Mouse (Mus musculus): Measurements from ENCODE around the gene Cct8l1. TPM values are rescaled to one million over a fixed set of nuclear protein-coding genes. Genes with fewer than 3 reads are reported as not detected.

The Cct8l1 gene
- polyA plus RNA-seq, 1 experiment from 2014 or later = not detected

DNA sequence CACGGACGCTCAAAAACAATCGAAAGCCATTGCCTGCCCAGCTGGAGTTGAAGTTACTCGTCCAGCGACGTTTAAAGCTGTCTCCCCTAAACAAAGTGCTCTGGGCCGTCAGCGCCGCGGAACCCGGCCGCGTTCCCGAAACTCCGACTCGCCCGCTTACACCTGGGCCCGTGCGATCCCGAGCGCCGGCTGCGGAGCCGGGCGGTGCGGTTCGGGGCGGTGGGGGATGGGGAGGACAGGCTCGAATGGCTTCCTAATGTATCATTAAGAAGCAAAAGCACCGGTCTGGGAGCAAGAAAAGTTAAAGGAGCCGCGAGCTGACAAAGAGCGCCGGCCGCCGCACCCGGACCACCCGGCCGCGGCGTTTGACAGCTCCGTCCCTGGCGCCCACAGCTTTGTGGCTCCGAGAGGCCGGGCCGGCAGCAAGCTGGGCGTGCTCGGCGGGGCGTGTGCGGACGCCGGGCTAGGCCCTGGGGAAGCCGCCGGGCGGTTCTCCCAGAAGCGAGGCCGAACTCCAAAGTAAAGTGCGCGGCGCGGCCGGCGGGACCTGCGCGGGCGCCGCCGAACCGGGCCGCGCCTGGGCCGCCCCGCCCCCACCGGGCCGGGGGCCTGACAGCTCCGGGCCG is 18.0 kb upstream of the Cct8l1 start:
- DNase-seq (ENCODE audit: low spot score) (peak; percentile 61), ATAC-seq (replicated peaks; ENCODE audit: low FRiP score, low read depth) (0 out of 2 replicates have a peak, but pooled peaks have one; percentile 3)
- TF ChIP-seq CTCF (IDR thresholded peaks at IDR 0.05; ENCODE audit: low read depth) = no peak
- peak overlapping the region; percentile 97 for H3K9ac ChIP-seq (ENCODE audit: low read depth, low read length)
- H3K27me3 ChIP-seq (ENCODE audit: insufficient read depth, low read length) = no peaks in the 10 kb centered on the region
- no peaks in the 10 kb centered on the region for H3K36me3 ChIP-seq (ENCODE audit: insufficient read depth, low read length)
- H3K4me3 ChIP-seq (replicated peaks; ENCODE audit: low read depth, low read length) = peak overlapping the region; percentile 100
- WGBS = 0% methylated on average over 64 of the region's 78 CpGs
- no peaks in the 10 kb centered on the region for H3K9me3 ChIP-seq (replicated peaks; ENCODE audit: low read length)
- peak overlapping the region; percentile 76 for H3K4me2 ChIP-seq (ENCODE audit: low read length)
- peak overlapping the region; percentile 100 for H3K27ac ChIP-seq
- H3K4me1 ChIP-seq (replicated peaks; ENCODE audit: insufficient read depth, low read length) = no peaks in the 10 kb centered on the region; the same call in 1 of the 2 replicates

DNA sequence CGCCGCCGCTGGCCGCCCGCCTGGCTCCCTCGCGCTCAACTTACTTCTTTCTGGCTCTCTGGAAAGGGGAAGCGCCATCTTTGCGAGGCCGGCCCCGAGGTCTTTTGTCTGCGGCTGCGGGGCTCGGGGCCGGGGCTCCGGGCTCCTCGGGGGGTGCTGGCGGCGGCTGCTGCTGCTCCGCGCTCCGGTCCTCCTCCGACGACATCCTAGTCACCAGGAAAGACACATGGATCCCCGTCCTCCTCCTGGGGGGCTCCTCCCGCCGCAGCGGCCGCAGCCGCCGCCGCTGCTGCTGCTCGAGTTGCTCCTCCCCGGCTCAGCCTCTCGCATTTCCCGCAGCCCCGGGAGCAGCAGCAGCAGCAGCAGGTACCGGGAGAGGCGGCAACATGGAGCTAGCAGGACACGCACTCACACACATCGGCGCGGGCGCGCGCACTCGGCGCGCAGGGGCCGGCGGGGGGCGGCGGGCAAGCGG is 17.5 kb upstream of the Cct8l1 start, which contains the start of gene Kmt2c:
TSS of gene Kmt2c (minus strand) at position 438 of the 475 bp plus-strand sequence.
- ATAC-seq (replicated peaks; ENCODE audit: low FRiP score, low read depth) = no peak

DNA sequence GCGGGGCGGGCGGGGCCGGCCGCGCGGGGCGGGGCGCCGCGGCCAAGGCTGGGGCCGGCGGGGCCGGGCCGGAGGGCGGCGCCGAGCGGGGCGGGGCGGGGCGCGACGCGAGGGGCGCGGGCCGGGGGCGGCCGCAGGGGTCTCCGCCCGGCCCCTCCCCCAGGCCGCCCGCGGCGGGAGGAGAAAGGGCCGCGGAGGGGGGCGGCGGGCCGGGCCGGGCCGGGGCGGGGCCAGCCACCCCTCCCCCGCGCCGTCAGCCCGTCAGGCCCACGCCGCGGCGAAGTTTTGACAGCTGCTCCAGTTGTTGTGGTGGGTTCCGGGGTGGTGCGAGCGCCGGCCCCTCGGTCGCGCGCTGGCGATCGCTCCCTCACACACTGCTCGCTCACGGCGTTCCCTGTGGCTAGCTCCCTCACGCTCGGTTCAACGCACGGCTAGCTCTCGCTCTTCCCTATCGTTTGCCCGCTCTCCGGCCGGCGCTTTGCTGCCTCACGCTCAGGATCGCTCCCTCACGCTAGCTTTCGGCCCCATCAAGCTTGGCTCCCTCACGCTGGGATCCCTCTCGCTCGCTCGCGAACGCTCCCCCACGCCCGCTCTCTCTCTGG is 16.9 kb upstream of the Cct8l1 start:
- DNase-seq (ENCODE audit: low spot score) (peak; percentile 89), ATAC-seq (replicated peaks; ENCODE audit: low FRiP score, low read depth) (peak; percentile 87)
- Histone ChIP-seq H3K36me3 (ENCODE audit: insufficient read depth, low read length) (no peaks in the 10 kb centered on the region), H3K4me1 (replicated peaks; ENCODE audit: insufficient read depth, low read length) (no peaks in the 10 kb centered on the region; the same call in 1 of the 2 replicates), H3K4me3 (replicated peaks; ENCODE audit: low read depth, low read length) (peak overlapping the region; percentile 100), H3K27ac (peak overlapping the region; percentile 100), H3K9me3 (replicated peaks; ENCODE audit: low read length) (no peaks in the 10 kb centered on the region), H3K4me2 (ENCODE audit: low read length) (peak overlapping the region; percentile 76), H3K27me3 (ENCODE audit: insufficient read depth, low read length) (no peaks in the 10 kb centered on the region), H3K9ac (ENCODE audit: low read depth, low read length) (peak overlapping the region; percentile 97)
- WGBS = under 1% methylated on average over 53 of the region's 87 CpGs
- TF ChIP-seq CTCF (IDR thresholded peaks at IDR 0.05; ENCODE audit: low read depth) = no peak

More for the DNA sequence above, 17.5 kb upstream of the Cct8l1 start, which contains the start of gene Kmt2c:
- no peaks in the 10 kb centered on the region for H3K36me3 ChIP-seq (ENCODE audit: insufficient read depth, low read length)
- no peaks in the 10 kb centered on the region for H3K27me3 ChIP-seq (ENCODE audit: insufficient read depth, low read length)
- peak within 1 kb of the TSS; percentile 97 for H3K9ac ChIP-seq (ENCODE audit: low read depth, low read length)
- peak within 1 kb of the TSS; percentile 100 for H3K4me3 ChIP-seq (replicated peaks; ENCODE audit: low read depth, low read length)
- peak within 1 kb of the TSS; percentile 76 for H3K4me2 ChIP-seq (ENCODE audit: low read length)
- no peaks in the 10 kb centered on the region; the same call in 1 of the 2 replicates for H3K4me1 ChIP-seq (replicated peaks; ENCODE audit: insufficient read depth, low read length)
- under 1% methylated on average over 25 of the region's 54 CpGs for WGBS
- DNase-seq (ENCODE audit: low spot score) = no peak
- H3K27ac ChIP-seq = peak within 1 kb of the TSS; percentile 100
- no peak for TF ChIP-seq CTCF (IDR thresholded peaks at IDR 0.05; ENCODE audit: low read depth)
- no peaks in the 10 kb centered on the region for H3K9me3 ChIP-seq (replicated peaks; ENCODE audit: low read length)

DNA sequence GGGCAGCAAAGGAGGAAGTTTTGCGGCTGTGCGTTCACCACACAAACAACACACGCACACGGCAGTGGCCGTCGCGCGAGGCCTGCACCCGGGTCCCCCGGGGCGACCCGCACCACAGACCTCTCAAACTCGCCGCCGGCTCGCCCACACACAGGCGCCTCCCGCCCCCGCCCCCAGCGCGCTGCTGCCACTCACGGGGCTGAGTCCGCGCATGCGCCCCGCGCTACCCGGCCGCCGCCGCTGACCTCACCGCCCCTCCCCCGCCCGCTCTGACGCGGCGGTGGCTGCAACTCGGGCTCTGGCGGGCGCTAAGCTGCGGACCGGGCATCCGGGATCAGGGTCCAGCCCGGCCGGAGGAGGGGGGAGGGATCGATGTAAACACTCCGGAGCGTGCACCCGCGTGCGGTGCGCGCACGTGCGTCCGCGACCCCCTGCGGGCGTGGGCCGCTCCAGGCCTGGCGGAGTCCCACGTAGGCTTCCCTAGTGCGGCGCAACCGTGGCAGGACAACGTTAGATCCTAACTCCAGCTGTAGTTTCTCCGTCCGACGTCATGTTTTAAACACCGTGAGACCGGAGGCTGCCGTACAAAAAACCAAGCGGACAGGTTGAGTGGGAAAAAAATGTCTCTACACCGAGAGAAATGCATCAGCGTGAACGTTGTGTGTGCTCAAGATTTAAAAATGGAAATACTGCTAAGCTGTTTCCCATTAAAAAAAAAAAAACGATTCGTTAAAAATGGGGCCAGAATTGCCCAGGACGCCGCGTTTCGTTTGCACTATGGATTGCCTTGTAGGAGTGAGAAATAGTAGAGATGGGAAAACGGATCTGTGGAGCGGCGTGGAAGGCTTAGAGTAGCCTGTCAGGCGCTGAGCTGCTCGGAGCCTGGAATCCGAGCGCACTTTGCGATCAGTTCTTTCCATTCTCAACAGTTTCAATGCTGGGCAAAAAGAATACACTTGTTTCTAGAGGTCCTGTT is 16.2 kb upstream of the Cct8l1 start:
- Histone ChIP-seq H3K36me3 (ENCODE audit: insufficient read depth, low read length) (no peaks in the 10 kb centered on the region), H3K4me2 (ENCODE audit: low read length) (peak overlapping the region; percentile 76), H3K4me3 (replicated peaks; ENCODE audit: low read depth, low read length) (peak overlapping the region; percentile 82), H3K9ac (ENCODE audit: low read depth, low read length) (peak overlapping the region; percentile 97), H3K27me3 (ENCODE audit: insufficient read depth, low read length) (no peaks in the 10 kb centered on the region), H3K27ac (peak overlapping the region; percentile 100), H3K4me1 (replicated peaks; ENCODE audit: insufficient read depth, low read length) (no peaks in the 10 kb centered on the region; the same call in 1 of the 2 replicates), H3K9me3 (replicated peaks; ENCODE audit: low read length) (no peaks in the 10 kb centered on the region)
- TF ChIP-seq CTCF (IDR thresholded peaks at IDR 0.05; ENCODE audit: low read depth) = no peak
- ATAC-seq (replicated peaks; ENCODE audit: low FRiP score, low read depth) (peak; percentile 89), DNase-seq (ENCODE audit: low spot score) (peak; percentile 97)
- WGBS = under 1% methylated on average over 79 of the region's 90 CpGs

DNA sequence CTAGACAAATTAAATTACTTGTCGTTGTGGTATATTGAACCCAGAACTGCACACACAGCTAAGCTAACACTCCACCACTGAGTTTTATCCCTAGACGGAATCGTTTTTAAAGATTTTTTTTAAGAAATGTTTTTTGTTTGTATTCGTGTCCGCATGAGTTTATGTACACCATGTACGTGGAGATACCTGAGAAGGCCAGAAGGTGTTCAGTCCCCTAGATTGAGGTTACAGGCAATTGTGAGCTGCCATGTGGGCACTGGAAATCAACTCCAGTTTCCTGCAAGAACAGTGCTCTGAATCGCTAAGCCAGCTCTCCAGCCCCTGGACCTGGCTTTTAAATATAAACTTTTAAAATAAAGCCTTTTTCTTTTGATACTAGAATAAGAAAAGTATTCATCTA is 15.2 kb upstream of the Cct8l1 start:
- peak overlapping the region; percentile 76 for H3K4me2 ChIP-seq (ENCODE audit: low read length)
- TF ChIP-seq CTCF (IDR thresholded peaks at IDR 0.05; ENCODE audit: low read depth) = no peak
- no peak for DNase-seq (ENCODE audit: low spot score)
- 71% methylated on average over 7 of the region's 7 CpGs for whole genome bisulfite sequencing
- no peak overlapping the region for H3K9ac ChIP-seq (ENCODE audit: low read depth, low read length)
- no peaks in the 10 kb centered on the region for H3K9me3 ChIP-seq (replicated peaks; ENCODE audit: low read length)
- ATAC-seq (replicated peaks; ENCODE audit: low FRiP score, low read depth) = no peak
- H3K27me3 ChIP-seq (ENCODE audit: insufficient read depth, low read length) = no peaks in the 10 kb centered on the region
- H3K27ac ChIP-seq = no peak overlapping the region
- no peak overlapping the region for H3K4me3 ChIP-seq (replicated peaks; ENCODE audit: low read depth, low read length)
- no peaks in the 10 kb centered on the region; the same call in 1 of the 2 replicates for H3K4me1 ChIP-seq (replicated peaks; ENCODE audit: insufficient read depth, low read length)
- no peaks in the 10 kb centered on the region for H3K36me3 ChIP-seq (ENCODE audit: insufficient read depth, low read length)

DNA sequence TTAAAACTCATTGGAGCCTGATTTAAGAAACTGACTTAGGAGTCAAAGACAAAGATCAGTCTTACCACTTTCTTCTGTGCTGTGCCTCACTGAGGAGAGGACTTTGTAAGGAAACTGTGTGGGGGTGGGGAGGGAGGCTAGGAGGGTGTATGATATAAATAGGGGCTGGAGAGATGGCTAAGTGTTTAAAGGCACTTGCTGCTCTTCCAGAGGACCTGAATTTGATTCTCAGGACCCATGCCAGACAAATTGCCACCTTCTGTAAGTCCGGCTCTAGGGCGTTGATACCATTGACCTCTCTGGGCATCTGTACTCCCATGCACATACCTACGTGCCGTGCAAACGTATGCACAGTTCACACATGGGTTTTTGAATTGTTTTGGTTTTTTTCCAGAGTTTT is 9.8 kb upstream of the Cct8l1 start:
- Histone ChIP-seq H3K9ac (ENCODE audit: low read depth, low read length) (no peak overlapping the region), H3K27me3 (ENCODE audit: insufficient read depth, low read length) (no peaks in the 10 kb centered on the region), H3K4me3 (replicated peaks; ENCODE audit: low read depth, low read length) (no peak overlapping the region), H3K36me3 (ENCODE audit: insufficient read depth, low read length) (no peaks in the 10 kb centered on the region), H3K4me1 (replicated peaks; ENCODE audit: insufficient read depth, low read length) (no peaks in the 10 kb centered on the region), H3K4me2 (ENCODE audit: low read length) (no peak overlapping the region), H3K27ac (no peak overlapping the region), H3K9me3 (replicated peaks; ENCODE audit: low read length) (no peaks in the 10 kb centered on the region)
- ATAC-seq (replicated peaks; ENCODE audit: low FRiP score, low read depth) (no peak), DNase-seq (ENCODE audit: low spot score) (no peak)
- 72% methylated on average over 5 of the region's 5 CpGs for WGBS
- TF ChIP-seq CTCF (IDR thresholded peaks at IDR 0.05; ENCODE audit: low read depth) = no peak
